ENCODE assay signal across 10 mouse cellular contexts in the genomic region with DNA sequence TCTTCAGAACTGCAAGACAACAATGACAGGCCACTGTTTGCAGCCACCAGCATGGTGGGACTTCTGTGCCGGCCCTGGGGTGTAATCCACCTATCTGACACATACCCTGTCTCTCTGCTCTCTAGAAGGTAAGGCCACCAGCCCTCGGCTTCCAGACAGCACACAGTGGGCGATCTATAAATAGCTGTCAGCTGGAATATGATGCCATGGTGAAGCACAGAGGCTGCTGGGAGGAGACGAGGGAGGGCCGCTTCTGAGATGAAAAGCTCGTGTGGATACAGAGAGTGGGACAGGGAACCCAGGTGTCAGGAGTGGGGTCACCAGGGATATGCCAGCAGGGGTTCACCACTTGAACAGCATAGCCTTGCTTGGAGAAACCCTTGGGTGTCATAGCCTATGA.
DNase-seq lines count a peak whose midpoint lies in the region; ATAC-seq lines count a peak whose summit lies in the region.
"Had no signal": no experiment of that assay in that cellular context is flagged by ENCODE, and none has a peak within 500 bp of the region (broad histone marks: within the 10 kb centered on the region; RNA-seq: fewer than 3 reads in every experiment).

No protein-coding gene starts in this region.

- H3K4me1 ChIP-seq in forebrain, embryonic 10.5 days, result peaks cover 34% of the 10 kb centered on the region
- peaks cover 10% of the 10 kb centered on the region; the same call in 1 of the 2 replicates for H3K4me1 ChIP-seq in forebrain, embryonic 11.5 days (replicated peaks; ENCODE audit: control insufficient read depth, insufficient read depth, low read length)
- peaks cover 42% of the 10 kb centered on the region for H3K4me1 ChIP-seq in hindbrain, embryonic 16.5 days (ENCODE audit: control insufficient read depth, insufficient read depth, low read depth, low read length)

- H3K9ac ChIP-seq in forebrain, embryonic 11.5 days (ENCODE audit: low read length), result no peak overlapping the region
- no peak overlapping the region for H3K9ac ChIP-seq in hindbrain, embryonic 16.5 days (ENCODE audit: low read depth, low read length)
- H3K9ac ChIP-seq: embryonic facial prominence, embryonic 15.5 days had no signal

- peak overlapping the region; percentile 80; the same call in 1 of the 2 replicates for H3K27ac ChIP-seq in forebrain, embryonic 10.5 days
- no peak overlapping the region for H3K27ac ChIP-seq in forebrain, embryonic 11.5 days (ENCODE audit: low read depth, low read length)
- peak overlapping the region; percentile 55 for H3K27ac ChIP-seq in hindbrain, embryonic 16.5 days (ENCODE audit: low read depth, low read length)
- H3K27ac ChIP-seq: embryonic facial prominence, embryonic 15.5 days; macrophage had no signal

- H3K4me2 ChIP-seq in forebrain, embryonic 11.5 days (ENCODE audit: low read depth, low read length, severe bottlenecking), result no peak overlapping the region
- no peak overlapping the region for H3K4me2 ChIP-seq in hindbrain, embryonic 16.5 days (ENCODE audit: low read length)
- H3K4me2 ChIP-seq: embryonic facial prominence, embryonic 15.5 days had no signal

- no peak for DNase-seq in forebrain, embryonic 10.5 days (ENCODE audit: extremely low spot score, low spot score)
- DNase-seq in forebrain, embryonic 11.5 days (ENCODE audit: low spot score), result no peak
- DNase-seq in right cerebral cortex, adult 2 months (ENCODE audit: low spot score in 2 of 2), result peak; percentile 67 to 73
- no peak for DNase-seq in right cerebral cortex, postnatal 4 days
- DNase-seq in testis, postnatal 10 days (ENCODE audit: low spot score), result no peak
- no peak for DNase-seq in cerebellum, postnatal 14 days

- ATAC-seq in forebrain, embryonic 11.5 days (replicated peaks; ENCODE audit: low FRiP score), result no peak
- no peak for ATAC-seq in hindbrain, embryonic 16.5 days
- ATAC-seq in megakaryocyte-erythroid progenitor cell, adult 5-6 weeks (replicated peaks; ENCODE audit: low FRiP score, low TSS enrichment, poor library complexity, severe bottlenecking), result no peak

- WGBS in forebrain, embryonic 10.5 days, result 80% methylated on average over 6 of the region's 6 CpGs
- 76% methylated on average over 6 of the region's 6 CpGs for WGBS in forebrain, embryonic 11.5 days
- WGBS in hindbrain, embryonic 16.5 days, result 51% methylated on average over 6 of the region's 6 CpGs

- H3K9me3 ChIP-seq in forebrain, embryonic 10.5 days, result peaks cover 6% of the 10 kb centered on the region; the same call in 1 of the 2 replicates
- H3K9me3 ChIP-seq in forebrain, embryonic 11.5 days (ENCODE audit: control insufficient read depth, low read length), result no peaks in the 10 kb centered on the region; the same call in 1 of the 2 replicates
- no peaks in the 10 kb centered on the region for H3K9me3 ChIP-seq in hindbrain, embryonic 16.5 days (ENCODE audit: control insufficient read depth, low read length)
- H3K9me3 ChIP-seq: embryonic facial prominence, embryonic 15.5 days had no signal

- no peaks in the 10 kb centered on the region for H3K36me3 ChIP-seq in forebrain, embryonic 10.5 days (replicated peaks)
- H3K36me3 ChIP-seq in forebrain, embryonic 11.5 days (ENCODE audit: control insufficient read depth, insufficient read depth, low read length), result no peaks in the 10 kb centered on the region
- no peaks in the 10 kb centered on the region for H3K36me3 ChIP-seq in hindbrain, embryonic 16.5 days (ENCODE audit: control insufficient read depth, insufficient read depth, low read length)
- H3K36me3 ChIP-seq: embryonic facial prominence, embryonic 15.5 days had no signal

- no peak overlapping the region for H3K4me3 ChIP-seq in forebrain, embryonic 10.5 days
- H3K4me3 ChIP-seq in forebrain, embryonic 11.5 days (ENCODE audit: low read depth, low read length), result no peak overlapping the region
- no peak overlapping the region for H3K4me3 ChIP-seq in hindbrain, embryonic 16.5 days (ENCODE audit: low read length)
- H3K4me3 ChIP-seq: embryonic facial prominence, embryonic 15.5 days had no signal

- no peaks in the 10 kb centered on the region for H3K27me3 ChIP-seq in forebrain, embryonic 10.5 days (ENCODE audit: poor library complexity, severe bottlenecking)
- no peaks in the 10 kb centered on the region for H3K27me3 ChIP-seq in forebrain, embryonic 11.5 days (ENCODE audit: control insufficient read depth, insufficient read depth, low read length)
- no peaks in the 10 kb centered on the region for H3K27me3 ChIP-seq in hindbrain, embryonic 16.5 days (replicated peaks; ENCODE audit: control insufficient read depth, insufficient read depth, low read length)
- H3K27me3 ChIP-seq: embryonic facial prominence, embryonic 15.5 days had no signal

Comparison
In these comparisons a context has a peak if more than half of its experiments do, and no peak if none do; other contexts are left out.
1. DNase-seq: peak in right cerebral cortex, adult 2 months (2 of 2); none in forebrain, embryonic 10.5 days (single experiment), forebrain, embryonic 11.5 days (single experiment), right cerebral cortex, postnatal 4 days (single experiment), testis, postnatal 10 days (single experiment) and cerebellum, postnatal 14 days (0 of 2).